Mouse (Mus musculus): Measurements from ENCODE around the gene Polh.
A peak's percentile ranks its signal among the peaks of the same experiment; 100 is the strongest.

The Polh gene

DNA sequence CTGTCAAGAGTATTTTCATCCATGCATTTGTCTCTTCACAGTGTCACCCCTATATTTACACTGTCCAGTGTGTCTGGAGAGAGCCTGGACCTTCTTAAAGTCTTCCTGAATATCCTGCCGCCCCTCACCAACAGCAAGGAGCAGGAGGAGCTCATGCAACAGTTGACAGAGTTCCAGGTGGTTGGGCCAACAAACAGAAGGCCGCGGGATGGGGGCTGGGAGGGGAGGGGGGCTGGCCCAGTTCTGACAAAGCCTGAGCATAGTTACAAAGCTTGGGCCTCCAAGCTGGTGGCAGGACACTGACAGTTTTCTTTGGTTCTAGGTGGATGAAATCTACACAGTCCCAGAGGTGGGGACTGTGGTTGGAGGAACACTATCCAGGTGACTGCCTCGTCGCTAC lies 36.2 kb downstream of the Polh start:
- DNase-seq, result no peak

DNA sequence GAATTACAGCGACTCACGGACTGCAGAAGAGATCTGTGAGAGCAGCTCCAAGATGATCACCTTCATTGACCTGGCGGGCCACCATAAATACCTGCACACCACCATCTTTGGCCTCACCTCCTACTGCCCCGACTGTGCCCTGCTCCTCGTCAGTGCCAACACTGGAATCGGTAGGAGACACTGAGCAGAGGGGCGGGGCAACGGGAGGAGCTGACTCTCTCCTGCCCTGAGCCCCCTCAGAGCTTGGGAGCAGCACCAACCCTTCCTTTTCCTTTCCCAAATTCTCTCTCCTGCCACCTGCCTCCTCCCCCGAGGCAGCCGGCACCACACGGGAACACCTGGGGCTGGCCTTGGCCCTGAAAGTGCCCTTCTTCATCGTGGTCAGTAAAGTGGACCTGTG lies 37.0 kb downstream of the Polh start:
- DNase-seq, result peak; percentile 89

DNA sequence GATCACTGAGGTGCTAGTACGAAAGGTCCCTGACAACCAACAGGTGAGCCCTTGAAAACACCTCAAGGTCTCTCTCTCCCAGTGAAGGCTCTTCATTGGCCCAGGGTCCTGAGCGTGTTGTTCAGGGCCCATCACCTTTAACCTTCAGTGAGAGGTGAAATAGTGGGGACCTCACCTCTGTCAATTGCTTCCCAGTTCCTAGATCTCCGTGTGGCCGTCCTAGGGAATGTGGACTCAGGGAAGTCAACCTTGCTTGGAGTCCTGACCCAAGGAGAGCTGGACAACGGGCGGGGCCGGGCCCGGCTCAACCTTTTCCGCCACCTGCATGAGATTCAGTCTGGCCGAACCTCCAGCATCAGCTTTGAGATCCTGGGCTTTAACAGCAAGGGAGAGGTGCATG lies 37.7 kb downstream of the Polh start:
- DNase-seq, result peak; percentile 91

DNA sequence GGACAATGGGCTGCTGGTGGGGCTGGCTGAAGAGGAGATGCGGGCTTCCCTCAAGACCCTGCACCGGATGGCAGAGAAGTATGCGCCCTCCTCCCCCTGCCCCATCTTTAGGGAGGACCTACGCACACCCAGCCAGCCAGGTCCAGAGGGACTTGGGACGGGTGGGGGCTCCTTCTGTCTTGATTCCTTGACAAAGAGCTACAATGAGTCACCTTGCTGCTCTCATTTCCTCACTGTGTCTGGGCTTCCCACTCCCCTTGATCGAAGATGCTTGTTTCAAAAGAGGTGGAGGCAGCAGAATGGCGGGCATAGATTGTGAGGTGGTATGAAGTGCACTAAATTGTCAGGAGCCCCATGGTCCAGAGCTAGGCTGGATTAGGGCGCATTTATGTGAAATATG lies 38.1 kb downstream of the Polh start:
- peak; percentile 92 for DNase-seq

DNA sequence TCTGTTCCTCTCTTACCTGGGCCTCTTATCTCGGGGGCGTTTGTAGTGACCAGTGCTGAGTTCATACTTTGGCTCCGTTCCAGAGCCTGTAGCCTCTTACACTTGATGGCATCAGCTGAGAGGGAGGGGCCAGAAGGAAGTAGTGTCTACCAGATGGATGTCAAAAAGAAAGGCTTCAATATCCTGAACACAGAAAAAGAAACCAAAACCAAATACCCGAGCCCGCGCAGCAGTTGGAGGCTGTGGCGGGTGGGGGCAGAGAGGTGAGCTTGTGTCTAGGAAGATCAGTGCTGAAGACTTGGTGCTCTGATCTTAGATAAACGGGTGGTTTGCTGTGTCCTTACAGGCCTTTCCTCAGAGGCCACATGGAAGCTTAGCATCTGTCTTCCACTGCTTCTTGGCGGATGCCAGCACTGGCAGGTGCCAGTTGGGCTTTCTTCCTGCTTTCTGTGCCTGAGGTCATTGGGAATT lies 39.5 kb downstream of the Polh start:
- peak; percentile 97 for DNase-seq

DNA sequence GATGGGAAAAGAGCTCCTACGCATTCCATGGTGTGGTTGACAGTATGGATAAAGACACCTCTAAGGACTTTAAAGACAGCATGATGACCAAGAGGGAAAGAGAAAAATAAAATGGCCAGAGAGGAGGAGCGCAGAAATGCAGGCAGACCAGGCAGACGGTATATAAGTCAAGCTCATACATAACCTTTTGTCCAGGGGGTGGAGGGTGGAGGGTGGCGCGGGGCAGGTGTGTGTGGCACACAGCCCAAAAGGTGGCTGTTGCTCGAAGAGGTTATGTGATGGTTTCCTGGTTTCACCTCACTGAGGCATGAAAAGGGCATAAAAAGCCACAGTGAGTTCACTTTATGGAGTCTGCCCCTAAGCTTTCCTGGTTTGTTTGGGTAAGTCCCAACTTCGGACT lies 39.9 kb downstream of the Polh start:
- DNase-seq, result no peak

DNA sequence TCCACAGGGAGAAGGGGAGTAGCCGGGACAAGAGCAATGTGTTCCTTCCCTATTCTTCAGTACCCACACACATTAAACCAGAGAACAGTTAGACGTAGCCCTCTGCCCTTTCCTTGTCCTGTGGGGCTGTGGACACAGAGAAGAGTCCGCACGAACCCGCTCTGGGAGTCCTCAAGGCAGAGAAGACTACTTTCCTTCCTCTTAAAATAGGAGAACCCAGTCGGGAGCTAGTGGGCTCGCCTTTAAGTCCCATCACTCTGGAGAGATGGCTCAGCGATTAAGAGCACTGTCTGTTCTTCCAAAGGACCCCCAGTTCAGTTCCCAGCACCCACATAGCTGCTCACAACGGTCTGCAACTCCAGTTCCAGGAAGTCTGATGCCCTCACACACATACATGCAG lies 40.7 kb downstream of the Polh start:
- peak; percentile 89 for DNase-seq

DNA sequence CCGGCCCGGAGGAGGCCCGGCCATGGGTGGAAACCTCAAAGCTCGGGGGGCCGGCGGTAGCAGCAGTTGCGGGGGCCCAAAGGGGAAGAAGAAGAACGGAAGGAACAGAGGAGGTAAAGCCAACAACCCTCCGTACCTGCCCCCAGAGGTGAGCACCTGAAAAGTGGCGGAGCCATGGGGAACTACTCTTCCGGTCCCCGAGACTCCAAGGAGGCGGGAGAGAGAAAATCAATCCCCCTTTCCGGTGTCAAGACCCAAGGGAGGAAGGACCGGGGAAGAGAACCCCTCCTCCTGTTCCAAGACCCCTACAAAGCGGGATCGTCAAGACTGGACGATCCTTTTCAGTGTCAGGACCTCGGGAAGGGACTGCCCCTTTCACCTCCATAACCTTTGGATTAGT lies 41.3 kb downstream of the Polh start:
- no peak for DNase-seq

DNA sequence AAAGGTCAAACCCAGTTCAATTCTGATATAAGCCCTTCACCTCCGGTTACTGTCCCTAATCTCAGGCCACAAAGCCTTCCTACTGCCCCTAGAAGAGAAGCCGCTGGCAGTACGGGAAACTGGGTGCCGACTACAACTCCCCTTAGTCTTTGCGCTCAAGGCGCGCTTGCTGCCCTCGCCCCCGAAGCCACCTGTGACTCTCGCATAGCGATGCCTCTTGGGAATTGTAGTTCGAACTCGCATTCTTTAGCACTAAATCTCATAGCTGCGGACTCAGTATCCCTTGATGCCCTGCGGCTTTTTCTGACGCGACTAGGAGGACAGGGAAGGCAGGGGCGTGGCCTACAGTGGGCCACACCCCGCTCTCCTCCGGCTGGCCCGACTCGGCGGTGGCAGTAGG lies 41.8 kb downstream of the Polh start, which contains the start of gene Gtpbp2:
TSS of gene Gtpbp2 (plus strand) at position 347 of the 400 bp plus-strand sequence.
- peak; percentile 100 for DNase-seq

DNA sequence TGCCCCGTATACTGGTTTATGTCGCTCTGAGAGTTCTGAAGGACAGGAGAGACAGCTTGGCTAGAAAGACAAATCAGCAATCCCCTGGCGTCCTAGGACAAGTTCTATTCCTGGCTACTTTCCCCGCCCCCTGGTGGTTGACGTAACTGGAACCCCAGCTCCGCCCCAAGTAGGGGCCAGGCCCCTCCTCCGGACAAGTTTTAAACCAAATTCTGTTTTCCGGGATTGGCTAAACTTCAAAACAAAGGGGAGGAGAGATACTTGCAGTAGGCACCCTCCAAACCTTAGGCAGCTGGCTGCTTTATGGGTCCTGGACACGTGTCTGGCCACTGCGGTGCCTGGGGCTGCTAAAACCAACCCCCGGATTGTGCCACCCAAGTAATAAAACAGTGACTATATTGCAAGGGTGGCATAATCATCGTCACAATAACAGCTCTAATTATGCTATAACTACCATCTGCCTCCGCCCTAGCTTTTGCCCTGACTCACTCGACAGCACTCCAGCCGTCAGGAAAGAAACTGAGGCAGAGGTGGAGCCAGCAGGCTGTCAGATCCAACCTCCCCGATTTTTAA lies 42.3 kb downstream of the Polh start:
- peak; percentile 99 for DNase-seq

DNA sequence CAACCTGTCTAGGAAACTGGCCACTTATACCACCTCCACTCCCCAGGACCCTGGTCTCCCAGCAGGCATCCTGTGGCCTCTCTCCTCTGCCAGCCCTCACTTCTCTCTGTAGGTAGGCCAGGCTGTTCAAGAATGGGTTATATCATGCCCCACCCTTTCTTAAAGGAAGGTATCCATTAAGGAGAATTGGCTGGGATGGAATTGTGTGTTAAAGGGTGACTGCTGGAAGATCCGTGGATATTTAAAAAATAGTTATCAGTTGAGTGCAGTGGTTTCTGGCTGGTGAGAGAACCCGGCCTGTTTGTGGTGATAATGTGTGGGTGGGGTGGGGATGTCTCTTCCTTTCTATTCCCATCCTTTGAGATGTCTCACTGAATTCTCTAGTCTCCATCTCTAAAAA lies 43.2 kb downstream of the Polh start:
- peak; percentile 91 for DNase-seq

DNA sequence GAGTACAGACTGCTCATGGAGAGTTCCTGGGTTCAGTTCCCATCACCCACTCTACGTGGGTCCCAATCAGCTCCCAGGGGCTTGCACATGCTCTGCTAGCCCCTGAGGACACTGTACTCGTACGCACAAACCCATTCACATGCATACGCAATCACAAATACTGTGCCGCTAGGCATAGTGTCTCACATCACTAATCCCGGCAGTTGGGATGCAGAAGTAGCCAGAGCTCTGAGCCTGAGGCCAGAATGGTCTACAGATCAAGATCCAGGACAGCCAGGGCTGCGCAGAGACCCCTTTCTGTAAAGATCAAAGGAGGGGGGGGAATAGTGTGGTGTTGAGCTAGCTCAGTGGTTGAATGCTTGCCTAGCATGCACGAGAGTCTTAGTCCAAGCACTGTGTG lies 45.3 kb downstream of the Polh start:
- peak; percentile 92 for DNase-seq

DNA sequence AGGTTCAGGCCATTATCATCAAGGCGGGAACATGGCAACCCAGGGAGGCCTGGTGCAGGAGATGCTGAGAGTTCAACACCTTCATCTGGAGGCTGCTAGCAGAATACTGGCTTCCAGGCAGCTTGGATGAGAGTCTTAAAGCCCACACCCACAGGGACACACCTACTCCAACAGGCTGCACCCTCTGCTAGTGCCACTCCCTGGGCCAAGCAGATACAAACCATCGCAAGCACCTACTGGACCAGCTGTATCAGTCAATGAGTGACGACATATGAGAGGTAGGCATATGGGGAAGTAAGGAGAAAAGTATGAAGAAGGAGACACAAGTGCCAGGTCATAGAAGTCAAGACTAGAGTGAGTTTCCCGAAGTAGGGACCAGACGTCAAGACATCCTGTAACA lies 45.8 kb downstream of the Polh start:
- DNase-seq, result no peak

DNA sequence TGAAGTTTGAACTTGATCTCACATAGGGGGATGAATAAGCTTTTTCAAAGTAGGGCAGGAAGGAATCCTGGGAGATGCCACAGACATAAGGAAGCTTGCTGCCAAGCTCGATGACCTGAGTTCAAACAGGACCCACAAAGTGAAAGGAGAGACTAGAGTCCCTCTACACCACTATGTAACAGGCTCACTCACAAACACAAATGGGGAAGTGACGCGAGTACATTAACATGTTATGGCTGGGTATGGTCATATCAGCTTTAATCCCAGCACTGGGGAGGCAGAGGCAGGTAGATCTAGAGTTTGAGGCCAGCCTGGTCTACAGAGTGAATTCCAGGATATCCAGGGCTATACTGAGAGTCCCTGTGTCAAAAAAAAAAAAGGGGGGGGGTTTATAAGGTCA lies 48.1 kb downstream of the Polh start:
- DNase-seq, result no peak

DNA sequence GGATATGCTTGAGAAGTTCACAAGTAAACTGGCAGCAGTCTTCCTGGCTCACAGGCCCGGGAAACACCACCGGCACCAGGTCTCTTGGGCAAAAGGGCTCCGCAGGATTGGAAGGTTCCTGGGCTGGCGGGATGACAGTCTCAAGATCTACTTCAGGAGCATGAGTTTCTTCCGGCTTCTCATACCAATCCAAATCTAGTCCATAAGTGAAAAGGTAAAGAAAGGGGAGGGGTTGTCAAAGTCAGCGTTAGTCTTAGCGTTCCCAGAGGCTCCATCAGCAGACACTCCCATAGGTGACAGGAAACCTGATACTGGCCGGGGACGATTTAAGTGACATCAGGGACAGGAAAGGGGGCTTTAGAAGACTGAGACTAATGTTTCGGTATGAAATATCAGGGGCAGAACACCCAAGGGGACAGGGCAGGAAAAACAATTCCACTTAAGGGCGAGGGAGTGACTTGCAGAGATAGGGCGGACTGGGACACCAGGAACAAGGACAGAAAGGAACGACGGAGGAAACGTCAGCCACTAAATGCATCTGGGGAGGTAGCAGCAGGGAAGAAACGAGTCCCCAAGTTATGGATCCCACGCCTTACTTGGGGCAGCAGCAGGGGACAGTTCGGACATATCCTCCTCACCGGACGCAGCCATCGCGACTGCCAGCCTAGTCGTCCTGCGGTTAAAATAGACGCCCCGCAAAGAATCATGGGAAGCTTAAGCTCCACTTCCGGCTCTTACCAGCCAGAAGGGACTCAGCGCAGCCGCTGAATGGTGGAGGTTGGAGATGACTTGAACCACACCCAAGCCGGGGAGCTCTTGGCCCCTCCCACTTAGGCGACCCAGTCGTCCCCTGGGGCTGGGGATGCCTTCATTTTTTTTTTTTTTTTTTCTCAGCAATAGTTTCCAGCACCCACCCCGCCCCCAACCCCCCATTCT lies 49.3 kb downstream of the Polh start, which contains the start of gene Mad2l1bp:
TSS of gene Mad2l1bp (minus strand) at position 707 of the 936 bp plus-strand sequence.
- peak; percentile 99 for DNase-seq

DNA sequence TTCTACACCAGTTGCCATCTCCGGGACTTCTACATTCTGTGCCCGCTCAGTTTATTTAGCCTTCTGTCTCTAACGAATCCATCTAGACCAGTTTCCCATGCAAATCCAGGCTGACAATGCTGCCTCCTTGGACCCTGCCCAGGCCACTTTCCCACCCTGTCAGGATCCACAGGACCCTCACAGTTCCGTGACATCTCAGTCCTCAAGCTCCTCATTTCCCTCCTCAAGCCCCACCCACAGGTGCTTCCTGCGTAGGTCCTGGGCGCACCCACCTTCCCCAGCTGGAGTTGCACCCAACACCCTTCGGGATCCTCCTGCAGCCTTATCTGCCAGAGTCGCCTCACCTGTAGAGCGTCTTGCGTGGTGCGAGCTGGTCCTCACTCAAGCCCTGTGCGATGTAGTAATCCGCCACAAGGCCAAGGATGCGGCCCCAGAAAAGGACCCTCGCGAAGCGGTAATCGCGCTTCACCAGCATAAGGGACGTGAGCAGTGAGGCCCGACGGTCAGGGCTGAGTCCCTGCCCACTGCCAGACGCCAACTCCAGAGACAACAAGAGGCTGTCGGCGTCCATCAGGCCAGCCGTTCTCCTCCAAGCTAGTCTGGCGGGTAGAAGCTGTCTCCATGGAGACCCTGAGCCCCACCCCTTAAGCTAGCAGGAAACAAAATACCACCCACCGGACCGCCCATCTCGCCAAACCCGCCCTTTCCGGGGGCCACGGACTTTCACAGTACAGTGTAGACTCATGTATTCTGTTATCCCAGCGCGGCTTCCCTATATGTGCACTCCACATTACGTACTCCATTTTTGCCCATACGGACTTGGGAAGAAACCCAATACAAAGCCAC lies 58.6 kb downstream of the Polh start, which contains the start of gene Rsph9:
TSS of gene Rsph9 (minus strand) at position 639 of the 846 bp plus-strand sequence.
- DNase-seq, result peak; percentile 99

DNA sequence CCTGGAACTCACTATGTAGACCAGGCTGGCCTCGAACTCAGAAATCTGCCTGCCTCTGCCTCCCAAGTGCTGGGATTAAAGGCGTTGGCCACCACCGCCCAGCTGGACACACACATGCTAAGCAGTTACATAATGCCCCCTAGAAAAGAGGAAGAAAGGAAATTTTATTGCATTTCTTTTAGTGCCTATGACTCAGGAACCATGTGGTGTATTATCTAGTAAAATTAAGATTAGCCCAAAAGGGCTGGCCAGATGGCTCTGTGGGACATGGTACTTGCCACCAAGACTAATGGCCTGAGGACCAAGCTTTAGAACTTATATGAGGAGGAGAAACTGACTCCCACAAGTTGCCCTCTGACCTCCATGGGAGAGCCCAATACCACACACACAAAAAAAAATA lies 62.6 kb downstream of the Polh start:
- no peak for DNase-seq

DNA sequence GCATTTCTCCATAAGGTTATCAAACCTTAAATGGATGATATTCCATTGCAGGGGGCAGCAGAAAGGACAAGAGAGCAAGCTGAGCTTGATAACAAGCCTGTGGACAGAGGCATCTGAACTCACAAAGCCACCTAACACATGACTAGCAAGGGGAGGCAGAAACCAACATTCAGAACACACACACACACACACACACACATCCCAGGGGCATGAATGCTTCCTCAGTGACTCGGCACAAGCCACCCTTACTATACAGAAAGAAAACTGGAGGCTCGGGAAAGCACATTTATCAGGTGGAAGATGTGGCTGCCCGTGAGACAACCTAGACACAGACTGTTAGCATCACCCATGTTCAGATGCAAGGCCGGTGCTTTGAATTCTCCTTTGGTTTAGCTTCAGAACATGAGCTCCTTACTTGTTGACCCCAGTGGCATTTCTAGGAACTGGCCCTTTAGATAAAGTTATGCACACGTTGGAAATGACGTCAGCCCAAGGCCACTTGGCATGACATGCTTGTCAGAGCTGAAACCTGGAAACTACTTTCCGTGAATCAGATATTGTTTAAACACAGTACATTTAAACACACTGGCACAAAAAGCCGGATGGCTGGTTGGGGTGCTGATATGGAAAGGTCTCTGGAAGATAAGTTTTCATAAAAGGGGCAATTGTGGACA lies 63.7 kb downstream of the Polh start:
- no peak for DNase-seq

DNA sequence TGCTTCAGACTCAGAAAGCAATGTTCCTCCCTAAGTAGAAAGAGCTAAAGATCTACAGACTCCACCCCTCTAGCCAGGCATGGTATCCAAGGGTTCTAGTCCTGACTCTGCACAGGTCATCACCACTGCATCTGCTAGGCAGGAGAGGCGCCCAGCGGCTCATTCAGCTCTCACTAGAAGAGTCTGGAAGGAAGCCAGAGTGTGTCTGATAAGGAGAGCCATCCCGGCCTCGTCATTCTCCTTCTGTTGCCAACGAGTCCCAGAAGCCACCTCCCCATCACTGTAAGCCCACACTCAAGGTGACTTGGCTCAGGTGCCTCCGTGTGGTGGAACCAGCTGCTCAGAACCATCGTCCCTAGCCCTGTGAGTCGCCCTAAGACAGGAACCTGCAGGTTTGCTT lies 69.6 kb downstream of the Polh start:
- peak; percentile 81 for DNase-seq

DNA sequence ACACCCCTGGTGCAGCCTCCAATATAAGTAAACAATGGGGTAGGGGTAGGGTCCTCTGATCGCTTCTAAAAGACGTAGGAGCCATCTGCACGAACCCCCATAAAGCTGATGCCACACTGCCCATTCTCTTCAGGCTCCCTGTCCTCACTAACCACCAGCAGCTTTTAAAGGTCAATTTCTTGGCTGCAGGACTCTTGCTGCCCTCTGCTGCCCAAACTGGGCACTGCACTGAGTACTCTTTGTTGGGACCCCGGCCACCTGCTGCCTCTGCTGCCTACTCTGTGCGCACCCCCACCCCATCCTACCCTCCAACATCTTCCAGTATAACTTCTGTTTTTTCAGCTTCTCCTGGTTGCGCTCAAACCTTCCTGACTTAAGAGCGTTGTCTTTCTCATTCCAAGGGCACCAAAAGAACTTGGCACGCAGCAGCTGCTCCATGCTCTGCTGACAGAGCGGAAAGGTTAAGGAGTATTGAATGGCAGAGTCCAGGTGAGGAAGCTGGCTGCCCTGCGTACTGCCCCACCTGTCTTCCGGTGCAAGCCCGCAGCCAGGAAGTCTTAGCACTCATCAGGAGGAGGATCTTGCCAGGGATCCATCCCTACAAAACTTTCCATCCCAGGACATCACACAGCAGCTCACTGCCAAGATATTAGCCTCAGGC lies 70.3 kb downstream of the Polh start:
- peak; percentile 95 for DNase-seq

DNA sequence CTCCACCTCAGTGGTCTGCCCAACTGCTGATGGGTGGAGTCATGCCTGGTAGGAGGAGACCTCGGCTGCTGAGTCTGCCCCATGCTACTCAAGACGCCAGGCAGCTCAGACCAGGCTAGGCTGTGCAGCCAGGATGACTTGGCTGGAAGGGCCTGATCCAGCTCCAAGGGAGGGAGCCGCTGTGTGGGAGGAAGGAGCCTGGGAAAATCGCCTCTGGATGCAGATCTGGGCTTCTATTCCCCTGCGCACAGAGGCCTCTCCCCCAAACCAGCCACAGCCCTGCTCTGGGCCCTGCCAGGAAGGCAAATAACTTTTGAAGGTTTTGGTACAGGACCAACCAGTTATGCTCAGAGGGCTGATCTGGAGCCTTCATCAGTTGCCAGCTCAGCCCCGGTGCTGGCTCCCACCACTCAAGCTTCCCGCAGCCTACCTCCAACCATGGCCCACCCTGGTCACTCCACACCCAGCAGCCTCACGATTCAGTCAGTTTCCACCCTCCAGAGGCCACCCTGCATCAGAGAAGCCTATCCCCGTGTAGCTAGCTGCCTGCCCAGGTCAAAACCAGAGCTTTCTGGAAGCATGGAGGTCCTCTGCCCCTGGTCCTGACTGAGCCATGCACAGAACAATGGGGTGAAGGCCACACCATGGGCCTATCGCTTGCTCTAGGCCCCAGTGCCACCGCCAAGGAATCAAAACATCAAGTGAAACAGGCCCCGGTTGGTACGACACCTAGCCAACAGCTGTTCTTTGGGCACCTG lies 72.5 kb downstream of the Polh start:
- DNase-seq, result peak; percentile 98
